Mouse (Mus musculus): ENCODE data around the gene Smchd1.

Smchd1 gene

GRCm38 (mm10) chr17:71309711-71310485 is 165.2 kb downstream of the Smchd1 start:
- no peak for DNase-seq (ENCODE audit: low spot score)

GRCm38 (mm10) chr17:71309141-71309540 is 166.0 kb downstream of the Smchd1 start:
- DNase-seq (ENCODE audit: low spot score) = no peak

- DNase-seq (ENCODE audit: low spot score) = no peak
Measured at GRCm38 (mm10) chr17:71308296-71308695, 166.8 kb downstream of the Smchd1 start.

GRCm38 (mm10) chr17:71307251-71307790 is 167.8 kb downstream of the Smchd1 start:
- DNase-seq (ENCODE audit: low spot score) = no peak

- no peak for DNase-seq (ENCODE audit: low spot score)
Measured at GRCm38 (mm10) chr17:71306716-71307115, 168.4 kb downstream of the Smchd1 start.

GRCm38 (mm10) chr17:71306091-71306490 is 169.1 kb downstream of the Smchd1 start:
- DNase-seq (ENCODE audit: low spot score) = no peak

GRCm38 (mm10) chr17:71303444-71303843 is 171.7 kb downstream of the Smchd1 start:
- DNase-seq (ENCODE audit: low spot score) = no peak

GRCm38 (mm10) chr17:71301413-71301812 is 173.7 kb downstream of the Smchd1 start:
- no peak for DNase-seq (ENCODE audit: low spot score)

GRCm38 (mm10) chr17:71300338-71300737 is 174.8 kb downstream of the Smchd1 start:
- DNase-seq (ENCODE audit: low spot score) = no peak

- DNase-seq (ENCODE audit: low spot score) = no peak
Measured at GRCm38 (mm10) chr17:71299879-71300278, 175.3 kb downstream of the Smchd1 start.

GRCm38 (mm10) chr17:71294570-71294969 is 180.6 kb downstream of the Smchd1 start:
- DNase-seq (ENCODE audit: low spot score) = no peak
